Mouse (Mus musculus) MEL (cell line): ENCODE results near the gene Sipa1l1. TPM values are rescaled to one million over a fixed set of nuclear protein-coding genes. Genes with fewer than 3 reads are reported as not detected.

Source experiments
- DNase-seq: peaks from one replicate; pipeline ENCODE4 v3.0.0; 2011; ENCODE audit warnings: low read depth, low spot score
- H3K27ac ChIP-seq: 2 replicates; pipeline ENCODE4 v1.5.1; 2012; ENCODE audit warnings: low read depth, mild to moderate bottlenecking, control low read depth, low read length, moderate library complexity; ENCODE audit not compliant: control insufficient read depth
- H3K27me3 ChIP-seq, 2 experiments: fragments of 150-350 bp in 1 of 2; sonication (generic) in 1 of 2; 2 replicates each; pipeline ENCODE4 v1.6.1; 2012; ENCODE audit warnings: low read length in 2 of 2, mild to moderate bottlenecking in 2 of 2, improper control_type of control experiment in 1 of 2, moderate library complexity in 1 of 2; ENCODE audit not compliant: insufficient read depth in 2 of 2, control insufficient read depth in 1 of 2
- H3K36me3 ChIP-seq, 2 experiments: 2 replicates each; pipeline ENCODE4 v1.6.1; 2012 to 2014; ENCODE audit warnings: low read length in 2 of 2, improper control_type of control experiment in 1 of 2, inconsistent platforms in 1 of 2, mild to moderate bottlenecking in 1 of 2; ENCODE audit not compliant: insufficient read depth in 2 of 2, control insufficient read depth in 1 of 2
- H3K4me1 ChIP-seq, 2 experiments: fragments of 150-350 bp in 1 of 2; sonication (generic) in 1 of 2; 2 replicates each; pipeline ENCODE4 v1.6.1; 2012; ENCODE audit warnings: low read length in 2 of 2, improper control_type of control experiment in 1 of 2, mild to moderate bottlenecking in 1 of 2; ENCODE audit not compliant: insufficient read depth in 2 of 2, control insufficient read depth in 1 of 2
- H3K4me3 ChIP-seq, 2 experiments: fragments of 150-350 bp in 1 of 2; sonication (generic) in 1 of 2; 2 replicates each; pipeline ENCODE4 v1.5.1; 2012; ENCODE audit warnings: low read depth in 2 of 2, low read length in 2 of 2, mild to moderate bottlenecking in 2 of 2, moderate library complexity in 2 of 2, control low read depth in 1 of 2, improper control_type of control experiment in 1 of 2; ENCODE audit not compliant: control insufficient read depth in 1 of 2, insufficient read depth in 1 of 2
- H3K79me2 ChIP-seq: 2 replicates; pipeline ENCODE4 v1.6.1; 2012; ENCODE audit warnings: mild to moderate bottlenecking, low read length, moderate library complexity; ENCODE audit not compliant: control insufficient read depth, poor library complexity, insufficient read depth
- H3K9ac ChIP-seq: 2 replicates; pipeline ENCODE4 v1.6.1; 2012; ENCODE audit warnings: low read depth, mild to moderate bottlenecking, control low read depth, low read length, moderate library complexity; ENCODE audit not compliant: control insufficient read depth, poor library complexity, severe bottlenecking
- H3K9me3 ChIP-seq: fragments of 150-350 bp; sonication (generic); replicated peaks from 2 replicates; pipeline ENCODE4 v1.6.1; 2012; ENCODE audit warnings: mild to moderate bottlenecking, low read length, improper control_type of control experiment, moderate library complexity; ENCODE audit not compliant: insufficient read depth
- BHLHE40 ChIP-seq: IDR thresholded peaks from 2 replicates; pipeline ENCODE4 v1.6.1; 2012; ENCODE audit warnings: low read depth, mild to moderate bottlenecking, inconsistent platforms, low read length, improper control_type of control experiment, borderline replicate concordance
- CHD1 ChIP-seq: IDR thresholded peaks from 2 replicates; pipeline ENCODE4 v1.6.1; 2012; ENCODE audit warnings: low read depth, mild to moderate bottlenecking, inconsistent platforms, low read length, improper control_type of control experiment
- CHD2 ChIP-seq: IDR thresholded peaks from 2 replicates; pipeline ENCODE4 v1.6.1; 2011; ENCODE audit warnings: low read length, improper control_type of control experiment
- CTCF ChIP-seq, 3 experiments: IDR thresholded peaks in 2 of 3; conservative IDR thresholded peaks in 1 of 3; 2 replicates each; pipeline ENCODE4 v1.5.1; 2011 to 2012; ENCODE audit warnings: low read length in 3 of 3, low read depth in 2 of 3, mild to moderate bottlenecking in 2 of 3, improper control_type of control experiment in 1 of 3, inconsistent platforms in 1 of 3, mixed read lengths in 1 of 3, moderate library complexity in 1 of 3; ENCODE audit not compliant: control insufficient read depth in 1 of 3, insufficient read depth in 1 of 3, poor library complexity in 1 of 3, severe bottlenecking in 1 of 3
- E2F4 ChIP-seq: IDR thresholded peaks from 2 replicates; pipeline ENCODE4 v1.6.1; 2011; ENCODE audit warnings: low read depth, low read length, improper control_type of control experiment, borderline replicate concordance
- ELF1 ChIP-seq: IDR thresholded peaks from 2 replicates; pipeline ENCODE4 v1.6.1; 2014; ENCODE audit warnings: low read depth, mild to moderate bottlenecking, inconsistent platforms, low read length, improper control_type of control experiment, moderate library complexity
- EP300 ChIP-seq, 2 experiments: IDR thresholded peaks; 2 replicates each; pipeline ENCODE4 v1.6.1; 2011; ENCODE audit warnings: improper control_type of control experiment in 2 of 2, low read length in 2 of 2, low read depth in 1 of 2, mild to moderate bottlenecking in 1 of 2
- ETS1 ChIP-seq: IDR thresholded peaks from 2 replicates; pipeline ENCODE4 v1.6.1; 2012; ENCODE audit warnings: low read depth, mild to moderate bottlenecking, inconsistent platforms, low read length, improper control_type of control experiment, moderate library complexity
- GABPA ChIP-seq: IDR thresholded peaks from 2 replicates; pipeline ENCODE4 v1.6.1; 2012; ENCODE audit warnings: low read depth, mild to moderate bottlenecking, inconsistent platforms, low read length, improper control_type of control experiment, moderate library complexity
- GATA1 ChIP-seq: IDR thresholded peaks from 2 replicates; pipeline ENCODE4 v1.6.1; 2011; ENCODE audit warnings: low read depth, low read length, improper control_type of control experiment
- HCFC1 ChIP-seq: IDR thresholded peaks from 2 replicates; pipeline ENCODE4 v1.6.1; 2012; ENCODE audit warnings: low read depth, mild to moderate bottlenecking, inconsistent platforms, low read length, improper control_type of control experiment, moderate library complexity
- KAT2A ChIP-seq: conservative IDR thresholded peaks from 2 replicates; pipeline ENCODE4 v1.6.1; 2012; ENCODE audit warnings: low read depth, low read length, improper control_type of control experiment, inconsistent platforms
- MAFK ChIP-seq: IDR thresholded peaks from 2 replicates; pipeline ENCODE4 v1.6.1; 2011; ENCODE audit warnings: low read depth, mild to moderate bottlenecking, low read length, improper control_type of control experiment, borderline replicate concordance
- MAX ChIP-seq: IDR thresholded peaks from 2 replicates; pipeline ENCODE4 v1.6.1; 2011; ENCODE audit warnings: low read length, improper control_type of control experiment
- MXI1 ChIP-seq: IDR thresholded peaks from 2 replicates; pipeline ENCODE4 v1.6.1; 2011; ENCODE audit warnings: mild to moderate bottlenecking, low read depth, low read length, improper control_type of control experiment
- MYB ChIP-seq: IDR thresholded peaks from 2 replicates; pipeline ENCODE4 v1.6.1; 2011; ENCODE audit warnings: mild to moderate bottlenecking, low read depth, low read length, improper control_type of control experiment
- MYC ChIP-seq: IDR thresholded peaks from 2 replicates; pipeline ENCODE4 v1.6.1; 2011; ENCODE audit warnings: low read depth, mild to moderate bottlenecking, low read length, improper control_type of control experiment, moderate library complexity
- NELFE ChIP-seq: IDR thresholded peaks from 2 replicates; pipeline ENCODE4 v1.6.1; 2011; ENCODE audit warnings: low read depth, low read length, improper control_type of control experiment
- POLR2A ChIP-seq, 2 experiments: IDR thresholded peaks; 2 replicates each; pipeline ENCODE4 v1.6.1; 2011 to 2012; ENCODE audit warnings: low read length in 2 of 2, mild to moderate bottlenecking in 2 of 2, control low read depth in 1 of 2, improper control_type of control experiment in 1 of 2, low read depth in 1 of 2, moderate library complexity in 1 of 2; ENCODE audit not compliant: control insufficient read depth in 1 of 2, insufficient read depth in 1 of 2, poor library complexity in 1 of 2
- POLR2AphosphoS2 ChIP-seq: IDR thresholded peaks from 2 replicates; pipeline ENCODE4 v1.6.1; 2011; ENCODE audit warnings: low read length, improper control_type of control experiment
- RAD21 ChIP-seq: IDR thresholded peaks from 2 replicates; pipeline ENCODE4 v1.6.1; 2011; ENCODE audit warnings: mild to moderate bottlenecking, low read depth, low read length, improper control_type of control experiment
- RCOR1 ChIP-seq: IDR thresholded peaks from 2 replicates; pipeline ENCODE4 v1.6.1; 2012; ENCODE audit warnings: low read depth, mild to moderate bottlenecking, inconsistent platforms, low read length, improper control_type of control experiment
- SIN3A ChIP-seq: IDR thresholded peaks from 2 replicates; pipeline ENCODE4 v1.6.1; 2012; ENCODE audit warnings: low read length, improper control_type of control experiment, inconsistent platforms
- SMC3 ChIP-seq: IDR thresholded peaks from 2 replicates; pipeline ENCODE4 v1.6.1; 2011; ENCODE audit warnings: low read depth, low read length, improper control_type of control experiment
- TAL1 ChIP-seq: IDR thresholded peaks from 2 replicates; pipeline ENCODE4 v1.6.1; 2012; ENCODE audit warnings: mild to moderate bottlenecking, inconsistent platforms, low read length, moderate library complexity, mixed read lengths
- TBP ChIP-seq: IDR thresholded peaks from 2 replicates; pipeline ENCODE4 v1.8.0; 2011; ENCODE audit warnings: low read depth, low read length, improper control_type of control experiment
- TCF12 ChIP-seq: IDR thresholded peaks from 2 replicates; pipeline ENCODE4 v1.6.1; 2014; ENCODE audit warnings: low read depth, mild to moderate bottlenecking, inconsistent platforms, low read length, improper control_type of control experiment, moderate library complexity
- UBTF ChIP-seq: IDR thresholded peaks from 2 replicates; pipeline ENCODE4 v1.6.1; 2012; ENCODE audit warnings: low read depth, mild to moderate bottlenecking, inconsistent platforms, low read length, improper control_type of control experiment, moderate library complexity, borderline replicate concordance; ENCODE audit not compliant: insufficient read depth
- USF2 ChIP-seq, 2 experiments: IDR thresholded peaks; 2 replicates each; pipeline ENCODE4 v1.6.1; 2011 to 2012; ENCODE audit warnings: improper control_type of control experiment in 2 of 2, low read length in 2 of 2, borderline replicate concordance in 1 of 2, inconsistent platforms in 1 of 2, low read depth in 1 of 2, mild to moderate bottlenecking in 1 of 2; ENCODE audit not compliant: insufficient read depth in 1 of 2
- ZC3H11A ChIP-seq: IDR thresholded peaks from 2 replicates; pipeline ENCODE4 v1.6.1; 2012; ENCODE audit warnings: low read depth, mild to moderate bottlenecking, inconsistent platforms, low read length, improper control_type of control experiment
- ZMIZ1 ChIP-seq: IDR thresholded peaks from 2 replicates; pipeline ENCODE4 v1.6.1; 2012; ENCODE audit warnings: low read depth, mild to moderate bottlenecking, inconsistent platforms, low read length, improper control_type of control experiment, moderate library complexity
- ZNF384 ChIP-seq: IDR thresholded peaks from 2 replicates; pipeline ENCODE4 v1.6.1; 2012; ENCODE audit warnings: low read depth, mild to moderate bottlenecking, inconsistent platforms, low read length, improper control_type of control experiment
- polyA plus RNA-seq, 2 experiments: library from polyadenylated mRNA; stranded (reverse) in 1 of 2; unstranded in 1 of 2; fragments of >175 nt in 1 of 2; fragments of >200 nt in 1 of 2; gene quantifications; 2 replicates each; pipeline versions ENCODE4 v1.2.1 to v1.2.4; 2012; ENCODE audit warnings: low replicate concordance in 2 of 2, low read depth in 1 of 2; ENCODE audit not compliant: insufficient read length in 2 of 2, insufficient read depth in 1 of 2, missing spikeins in 1 of 2
- total RNA-seq: library from RNA; depleted of rRNA; stranded (reverse); fragments of 300-350 nt; gene quantifications from 2 replicates; pipeline ENCODE4 v1.2.3, GENCODE M21; 2012

Gene Sipa1l1
- total and polyA plus RNA-seq, 3 experiments: 18.1 to 42.7 (median 19.3) TPM

GRCm38 (mm10) chr12:82245219-82245618, 76.1 kb downstream of the Sipa1l1 start (continued):
- 0 out of 2 replicates have a peak, but pooled peaks have one; percentile 25 for TF ChIP-seq MYC
- peak; percentile 89 for TF ChIP-seq MAFK
- TF ChIP-seq CHD1: no peak
- TF ChIP-seq SMC3: no peak
- TF ChIP-seq POLR2AphosphoS2: 0 out of 2 replicates have a peak, but pooled peaks have one; percentile 26
- peak; percentile 87 for TF ChIP-seq SIN3A
- peak; percentile 71; the same call in 1 of the 2 replicates for TF ChIP-seq BHLHE40
- peak; percentile 77; the same call in 1 of the 2 replicates for TF ChIP-seq ZMIZ1
- TF ChIP-seq KAT2A: no peak
- no peak; the same call in 1 of the 2 replicates for TF ChIP-seq CHD2
- TF ChIP-seq RAD21: no peak
- TF ChIP-seq MAX: peak; percentile 29; the same call in 1 of the 2 replicates
- peak; percentile 54 for TF ChIP-seq NELFE
- TF ChIP-seq HCFC1: 0 out of 2 replicates have a peak, but pooled peaks have one; percentile 37
- 0 out of 2 replicates have a peak, but pooled peaks have one; percentile 40 for TF ChIP-seq UBTF
- no peak for TF ChIP-seq E2F4
- peak; percentile 91 for TF ChIP-seq GABPA
- TF ChIP-seq RCOR1: peak; percentile 28; the same call in 1 of the 2 replicates
- peak in 1 of 2 experiments; percentile 43; a peak in 2 of 4 replicates for TF ChIP-seq POLR2A (IDR thresholded peaks at IDR 0.05; ENCODE audit: control insufficient read depth in 1 of 2, insufficient read depth in 1 of 2, low read depth in 1 of 2, low read length in 2 of 2, poor library complexity in 1 of 2)
- peak; percentile 75 to 86 for TF ChIP-seq EP300 (IDR thresholded peaks at IDR 0.05; ENCODE audit: low read depth in 1 of 2, low read length in 2 of 2)

- H3K27me3 ChIP-seq: no peaks in the 10 kb centered on the region
- peak overlapping the region; percentile 76 for H3K9ac ChIP-seq
- peak; percentile 79 for DNase-seq
- peak overlapping the region; percentile 40 to 63 for H3K4me3 ChIP-seq
- H3K79me2 ChIP-seq: peaks cover 12% of the 10 kb centered on the region
- peak overlapping the region; percentile 99 for H3K27ac ChIP-seq
- no peaks in the 10 kb centered on the region for H3K9me3 ChIP-seq
- H3K36me3 ChIP-seq: peaks cover 0 to 41% of the 10 kb centered on the region in 2 experiments; a peak in 3 of 4 replicates
- peaks cover 12 to 40% of the 10 kb centered on the region in 2 experiments for H3K4me1 ChIP-seq
- peak; percentile 38 for TF ChIP-seq HCFC1
- peak; percentile 94 for TF ChIP-seq MYB
- no peak for TF ChIP-seq E2F4
- peak; percentile 91 to 93 for TF ChIP-seq EP300 (IDR thresholded peaks at IDR 0.05; ENCODE audit: low read depth in 1 of 2, low read length in 2 of 2)
- no peak for TF ChIP-seq KAT2A
- TF ChIP-seq USF2 (IDR thresholded peaks at IDR 0.05; ENCODE audit: borderline replicate concordance in 1 of 2, insufficient read depth in 1 of 2, low read depth in 1 of 2, low read length in 2 of 2): no peak
- TF ChIP-seq ZC3H11A: no peak
- peak; percentile 73; the same call in 1 of the 2 replicates for TF ChIP-seq SIN3A
- TF ChIP-seq NELFE: 0 out of 2 replicates have a peak, but pooled peaks have one; percentile 12
- TF ChIP-seq TAL1: peak; percentile 46; the same call in 1 of the 2 replicates
- peak; percentile 74 for TF ChIP-seq TCF12
- TF ChIP-seq CHD1: no peak; the same call in 1 of the 2 replicates
- TF ChIP-seq ELF1: peak; percentile 79
- peak; percentile 54 for TF ChIP-seq GATA1
- no peak; the same call in 1 of the 2 replicates for TF ChIP-seq RAD21
- TF ChIP-seq TBP: peak; percentile 90
- peak; percentile 67 for TF ChIP-seq ZMIZ1
- peak; percentile 64 for TF ChIP-seq ZNF384
- TF ChIP-seq MXI1: no peak
- peak; percentile 75 for TF ChIP-seq ETS1
- no peak for TF ChIP-seq CTCF (IDR thresholded peaks at IDR 0.05 in 2 of 3, conservative IDR thresholded peaks at IDR 0.05 in 1 of 3; ENCODE audit: control insufficient read depth in 1 of 3, insufficient read depth in 1 of 3, low read depth in 2 of 3, low read length in 3 of 3, poor library complexity in 1 of 3, severe bottlenecking in 1 of 3)
- peak; percentile 54; the same call in 1 of the 2 replicates for TF ChIP-seq RCOR1
- no peak for TF ChIP-seq UBTF
- TF ChIP-seq MYC: no peak
- TF ChIP-seq SMC3: no peak
- no peak for TF ChIP-seq MAFK
- TF ChIP-seq, all 39 proteins: peak for 14
Measured at GRCm38 (mm10) chr12:82246422-82246821, 77.3 kb downstream of the Sipa1l1 start.
